Mouse (Mus musculus) lung, embryonic 16.5 days (tissue): ENCODE results near the gene B3gnt7. TPM values are rescaled to one million over a fixed set of nuclear protein-coding genes. Genes with fewer than 3 reads are reported as not detected.
"Not testable (repeated sequence)": the region's sequence is repeated elsewhere in the genome, so short reads cannot be mapped to it uniquely, and the experiment has no call there.

Experiments
- ATAC-seq: fragments of 200-750 bp; cut with Nextera tagmentation; 2 replicates; pipeline ENCODE4 v1.8.0; 2017; ENCODE audit warnings: low read depth, mild to moderate bottlenecking, moderate library complexity
- H3K27ac ChIP-seq: fragments of 300-500 bp; sonication (generic); 2 replicates; pipeline ENCODE4 v1.5.1; 2014; ENCODE audit warnings: mild to moderate bottlenecking, control low read depth, low read length
- H3K27me3 ChIP-seq: fragments of 300-500 bp; sonication (generic); 2 replicates; pipeline ENCODE4 v1.6.1; 2014; ENCODE audit warnings: low read depth, low read length, mixed read lengths; ENCODE audit not compliant: control insufficient read depth, insufficient read depth
- H3K36me3 ChIP-seq: fragments of 300-500 bp; sonication (generic); 2 replicates; pipeline ENCODE4 v1.6.1; 2014; ENCODE audit warnings: low read length; ENCODE audit not compliant: control insufficient read depth, insufficient read depth
- H3K4me1 ChIP-seq: fragments of 300-500 bp; sonication (generic); replicated peaks from 2 replicates; pipeline ENCODE4 v1.6.1; 2014; ENCODE audit warnings: low read length, mixed read lengths; ENCODE audit not compliant: control insufficient read depth, insufficient read depth
- H3K4me2 ChIP-seq: fragments of 300-500 bp; sonication (generic); 2 replicates; pipeline ENCODE4 v1.6.1; 2014; ENCODE audit warnings: low read depth, low read length, control low read depth
- H3K4me3 ChIP-seq: fragments of 300-500 bp; sonication (generic); 2 replicates; pipeline ENCODE4 v1.5.1; 2014; ENCODE audit warnings: mild to moderate bottlenecking, low read length, control low read depth
- H3K9ac ChIP-seq: fragments of 300-500 bp; sonication (generic); 2 replicates; pipeline ENCODE4 v1.6.1; 2014; ENCODE audit warnings: low read length, control low read depth
- H3K9me3 ChIP-seq: fragments of 300-500 bp; sonication (generic); 2 replicates; pipeline ENCODE4 v1.6.1; 2016; ENCODE audit warnings: low read length; ENCODE audit not compliant: control insufficient read depth
- WGBS: fragments of 180-500 bp; shearing (Covaris S2); extraction: QIAGEN DNeasy Blood & Tissue Kit; methylation state at CpG from one replicate; pipeline ENCODE4 v1.1.7; 2014; 5-methylcytosine and 5-hydroxymethylcytosine counted together
- polyA plus RNA-seq: library from polyadenylated mRNA; unstranded; fragments of >200 nt; fragmentation: Nextera tagmentation; extraction: Ambion mirVana; gene quantifications from 2 replicates; pipeline ENCODE4 v1.2.1, GENCODE M21; 2015

B3gnt7 gene
- polyA plus RNA-seq, 1 experiment from 2014 or later: 4.7 TPM

- H3K27ac ChIP-seq: no peak overlapping the region
- 25% methylated on average over 4 of the region's 4 CpGs for WGBS
- no peaks in the 10 kb centered on the region for H3K27me3 ChIP-seq
- no peaks in the 10 kb centered on the region for H3K36me3 ChIP-seq
- ATAC-seq: peak; percentile 68
- H3K9ac ChIP-seq: no peak overlapping the region
- no peak overlapping the region for H3K4me2 ChIP-seq
- no peaks in the 10 kb centered on the region for H3K4me1 ChIP-seq
- no peaks in the 10 kb centered on the region for H3K9me3 ChIP-seq
- no peak overlapping the region for H3K4me3 ChIP-seq
Measured at GRCm38 (mm10) chr1:86339156-86339812, 36.7 kb downstream of the B3gnt7 start.

DNA sequence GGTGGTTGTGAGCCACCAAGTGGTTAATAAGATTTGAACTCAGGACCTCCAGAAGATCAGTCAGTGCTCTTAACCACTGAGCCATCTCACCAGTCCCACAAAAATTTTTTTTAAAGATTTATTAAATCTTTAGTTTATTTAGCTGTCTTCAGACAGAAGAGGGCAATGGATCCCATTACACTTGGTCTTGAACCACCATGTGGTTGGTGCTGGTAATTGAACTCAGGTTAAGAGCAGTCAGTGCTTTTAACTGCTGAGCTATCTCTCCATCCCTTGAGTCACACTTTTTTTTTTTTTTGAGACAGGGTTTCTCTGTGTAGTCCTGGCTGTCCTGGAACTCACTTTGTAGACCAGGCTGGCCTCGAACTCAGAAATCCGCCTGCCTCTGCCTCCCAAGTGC is 38.5 kb downstream of the B3gnt7 start:
- WGBS: 92% methylated on average over 2 of the region's 2 CpGs
- not testable (repeated sequence) for ATAC-seq, H3K36me3 ChIP-seq

DNA sequence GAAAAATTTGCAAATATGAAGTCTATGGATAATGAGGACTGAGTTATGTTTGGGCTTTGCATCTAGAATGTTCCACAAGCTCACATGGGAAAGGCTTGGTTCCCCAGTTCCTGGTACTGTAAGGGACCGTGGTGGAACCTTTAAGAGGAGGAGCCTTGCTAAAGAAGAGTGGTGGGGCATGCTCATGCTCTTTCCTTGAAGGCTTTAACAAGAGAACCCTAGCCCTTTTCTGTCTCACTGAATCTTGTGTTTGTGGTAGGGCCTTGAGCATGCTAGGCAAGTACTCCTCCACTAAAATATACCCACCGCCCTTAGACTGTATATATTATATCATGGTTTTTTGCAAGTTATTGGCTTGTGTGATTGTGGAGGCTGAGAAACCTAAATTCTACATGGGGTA is 39.7 kb downstream of the B3gnt7 start:
- 89% methylated on average over 2 of the region's 2 CpGs for WGBS
- Histone ChIP-seq H3K27ac (no peak overlapping the region), H3K4me3 (no peak overlapping the region), H3K4me2 (no peak overlapping the region), H3K4me1 (no peaks in the 10 kb centered on the region), H3K9me3 (no peaks in the 10 kb centered on the region), H3K27me3 (no peaks in the 10 kb centered on the region), H3K9ac (no peak overlapping the region), H3K36me3 (peaks cover 3% of the 10 kb centered on the region; the same call in 1 of the 2 replicates)
- no peak for ATAC-seq

More for the DNA sequence above, 38.5 kb downstream of the B3gnt7 start:
- H3K4me3 ChIP-seq, H3K4me1 ChIP-seq, H3K9me3 ChIP-seq, H3K27ac ChIP-seq, H3K9ac ChIP-seq, H3K27me3 ChIP-seq, H3K4me2 ChIP-seq: not testable (repeated sequence)

DNA sequence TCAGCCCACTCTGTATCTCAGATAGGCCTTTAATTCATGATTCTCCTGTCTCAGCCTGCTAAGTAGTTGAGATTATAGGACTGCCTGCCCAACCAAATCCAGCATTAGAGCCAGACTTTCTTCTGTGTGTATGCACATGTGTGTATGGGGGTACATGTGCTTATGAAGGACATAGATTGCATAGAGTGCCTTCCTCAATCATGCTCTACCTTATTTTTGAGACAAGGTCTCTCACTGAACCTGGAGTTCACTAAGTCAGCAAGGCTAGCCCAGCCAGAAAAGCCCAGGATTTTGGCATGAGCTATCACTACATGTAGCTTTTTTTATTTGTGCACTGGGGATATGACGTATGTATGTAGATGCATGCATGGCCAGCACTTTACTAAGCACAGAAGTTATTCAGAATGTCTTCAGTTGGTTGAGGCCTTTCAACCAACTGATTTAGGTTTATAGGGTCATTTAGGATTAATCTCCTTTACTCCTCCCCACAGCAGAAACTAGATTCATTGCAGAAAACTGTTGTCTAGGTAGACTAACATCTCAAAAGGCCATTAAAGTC is 40.5 kb downstream of the B3gnt7 start:
- no peak overlapping the region for H3K27ac ChIP-seq
- H3K27me3 ChIP-seq: no peaks in the 10 kb centered on the region
- no peaks in the 10 kb centered on the region for H3K9me3 ChIP-seq
- WGBS: 97% methylated on average over 1 of the region's 1 CpGs
- H3K4me1 ChIP-seq: no peaks in the 10 kb centered on the region
- H3K36me3 ChIP-seq: peaks cover 9% of the 10 kb centered on the region; the same call in 1 of the 2 replicates
- ATAC-seq: no peak
- no peak overlapping the region for H3K4me2 ChIP-seq
- no peak overlapping the region for H3K4me3 ChIP-seq
- no peak overlapping the region for H3K9ac ChIP-seq

- H3K4me3 ChIP-seq: no peak overlapping the region
- ATAC-seq: no peak
- H3K4me2 ChIP-seq: no peak overlapping the region
- H3K36me3 ChIP-seq: peaks cover 16% of the 10 kb centered on the region
- 40% methylated on average over 4 of the region's 4 CpGs for WGBS
- no peak overlapping the region for H3K9ac ChIP-seq
- no peaks in the 10 kb centered on the region for H3K27me3 ChIP-seq
- H3K27ac ChIP-seq: no peak overlapping the region
- no peaks in the 10 kb centered on the region for H3K4me1 ChIP-seq
- no peaks in the 10 kb centered on the region for H3K9me3 ChIP-seq
Measured at GRCm38 (mm10) chr1:86343969-86344861, 41.6 kb downstream of the B3gnt7 start.

- no peak overlapping the region for H3K27ac ChIP-seq
- no peak overlapping the region for H3K4me3 ChIP-seq
- no peak overlapping the region for H3K9ac ChIP-seq
- no peaks in the 10 kb centered on the region for H3K9me3 ChIP-seq
- no peak overlapping the region for H3K4me2 ChIP-seq
- ATAC-seq: no peak
- WGBS: 86% methylated on average over 4 of the region's 4 CpGs
- H3K4me1 ChIP-seq: no peaks in the 10 kb centered on the region
- no peaks in the 10 kb centered on the region for H3K27me3 ChIP-seq
- peaks cover 23% of the 10 kb centered on the region for H3K36me3 ChIP-seq
Measured at GRCm38 (mm10) chr1:86345069-86345468, 42.4 kb downstream of the B3gnt7 start.

DNA sequence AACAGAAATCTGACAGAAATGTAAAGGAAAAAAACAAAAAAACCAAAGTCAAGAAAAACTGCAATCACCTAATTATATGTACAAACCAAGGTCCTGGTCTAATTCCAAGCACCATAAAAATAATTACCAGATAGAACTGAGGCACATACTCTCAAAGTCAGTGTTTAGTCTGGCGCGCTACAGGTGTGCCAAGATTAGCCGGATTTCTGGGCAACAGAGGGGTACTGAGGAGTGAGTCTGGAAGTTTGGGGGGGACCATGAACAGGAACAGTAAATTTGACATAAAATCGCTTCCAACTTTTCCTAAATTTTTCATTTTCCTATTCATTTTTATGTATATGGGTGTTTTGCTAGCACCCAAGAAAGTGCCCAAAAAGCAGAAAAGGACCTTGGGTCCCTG is 43.3 kb downstream of the B3gnt7 start:
- H3K4me3 ChIP-seq: no peak overlapping the region
- H3K4me2 ChIP-seq: no peak overlapping the region
- H3K9me3 ChIP-seq: no peaks in the 10 kb centered on the region
- no peak for ATAC-seq
- no peak overlapping the region for H3K9ac ChIP-seq
- H3K4me1 ChIP-seq: no peaks in the 10 kb centered on the region
- 92% methylated on average over 4 of the region's 4 CpGs for WGBS
- no peak overlapping the region for H3K27ac ChIP-seq
- H3K27me3 ChIP-seq: no peaks in the 10 kb centered on the region
- peaks cover 31% of the 10 kb centered on the region for H3K36me3 ChIP-seq

DNA sequence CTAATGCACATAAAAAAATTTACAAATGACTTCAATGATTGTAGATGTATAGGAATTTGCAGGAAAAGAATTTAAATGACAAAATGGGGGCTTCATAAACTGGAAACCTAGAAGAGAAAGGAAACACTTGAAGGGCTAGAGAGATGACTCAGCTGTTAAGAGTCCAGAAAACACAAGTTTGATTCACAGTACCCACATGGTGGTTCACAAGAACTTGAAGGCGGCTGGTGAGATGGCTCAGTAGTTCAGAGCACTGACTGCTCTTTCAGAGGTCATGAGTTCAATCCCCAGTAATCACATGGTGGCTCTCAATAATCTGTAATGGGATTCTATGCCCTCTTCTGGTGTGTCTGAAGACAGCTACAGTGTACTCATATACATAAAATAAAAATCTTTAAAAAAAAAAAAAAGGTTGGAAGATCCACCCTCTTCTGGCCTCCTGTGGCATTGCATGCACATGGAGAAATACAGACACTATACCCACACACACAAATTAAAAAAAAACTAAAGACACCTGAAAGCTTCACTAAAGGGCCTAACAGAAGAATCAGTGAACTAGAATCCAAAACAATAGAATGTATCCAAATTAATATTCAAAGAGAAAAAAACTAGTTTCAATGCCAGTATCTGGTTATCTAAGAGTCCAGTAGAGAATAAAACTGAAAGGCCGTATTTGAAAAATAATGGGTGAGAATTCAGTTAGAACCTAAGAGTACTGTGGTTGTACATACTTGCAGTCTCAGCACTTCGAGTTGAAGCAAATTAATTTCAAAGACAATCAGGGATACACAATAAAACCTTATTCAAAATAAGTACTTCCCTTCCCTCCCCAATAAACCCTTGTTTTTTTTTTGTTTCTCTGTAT is 44.5 kb downstream of the B3gnt7 start:
- Histone ChIP-seq H3K4me2 (no peak overlapping the region), H3K4me3 (no peak overlapping the region), H3K27me3 (no peaks in the 10 kb centered on the region), H3K9me3 (no peaks in the 10 kb centered on the region), H3K36me3 (peaks cover 40% of the 10 kb centered on the region), H3K4me1 (no peaks in the 10 kb centered on the region), H3K9ac (no peak overlapping the region), H3K27ac (no peak overlapping the region)
- 84% methylated on average over 3 of the region's 3 CpGs for WGBS
- no peak for ATAC-seq

DNA sequence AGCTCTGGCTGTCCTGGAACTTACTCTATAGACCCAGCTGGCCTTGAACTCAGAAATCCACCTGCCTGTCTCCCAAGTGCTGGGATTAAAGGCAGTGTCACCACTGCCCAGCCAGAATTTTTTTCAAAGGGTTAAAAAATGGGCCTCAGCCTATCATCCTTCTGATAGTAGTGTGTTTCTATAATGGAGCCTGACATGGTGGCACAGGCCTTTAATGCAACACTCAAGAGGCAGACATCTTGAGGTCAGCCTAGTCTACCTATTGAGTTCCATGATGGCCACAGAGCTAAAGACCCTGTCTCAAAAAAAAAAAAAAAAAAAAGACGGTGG is 45.0 kb downstream of the B3gnt7 start:
- Histone ChIP-seq H3K4me3 (no peak overlapping the region), H3K4me1 (no peaks in the 10 kb centered on the region), H3K36me3 (peaks cover 45% of the 10 kb centered on the region), H3K27me3 (no peaks in the 10 kb centered on the region), H3K9me3 (no peaks in the 10 kb centered on the region), H3K4me2 (no peak overlapping the region), H3K27ac (no peak overlapping the region), H3K9ac (no peak overlapping the region)
- 83% methylated on average over 1 of the region's 1 CpGs for WGBS
- no peak for ATAC-seq
